Mouse (Mus musculus): Measurements from ENCODE around the gene Ift122.

DNA sequence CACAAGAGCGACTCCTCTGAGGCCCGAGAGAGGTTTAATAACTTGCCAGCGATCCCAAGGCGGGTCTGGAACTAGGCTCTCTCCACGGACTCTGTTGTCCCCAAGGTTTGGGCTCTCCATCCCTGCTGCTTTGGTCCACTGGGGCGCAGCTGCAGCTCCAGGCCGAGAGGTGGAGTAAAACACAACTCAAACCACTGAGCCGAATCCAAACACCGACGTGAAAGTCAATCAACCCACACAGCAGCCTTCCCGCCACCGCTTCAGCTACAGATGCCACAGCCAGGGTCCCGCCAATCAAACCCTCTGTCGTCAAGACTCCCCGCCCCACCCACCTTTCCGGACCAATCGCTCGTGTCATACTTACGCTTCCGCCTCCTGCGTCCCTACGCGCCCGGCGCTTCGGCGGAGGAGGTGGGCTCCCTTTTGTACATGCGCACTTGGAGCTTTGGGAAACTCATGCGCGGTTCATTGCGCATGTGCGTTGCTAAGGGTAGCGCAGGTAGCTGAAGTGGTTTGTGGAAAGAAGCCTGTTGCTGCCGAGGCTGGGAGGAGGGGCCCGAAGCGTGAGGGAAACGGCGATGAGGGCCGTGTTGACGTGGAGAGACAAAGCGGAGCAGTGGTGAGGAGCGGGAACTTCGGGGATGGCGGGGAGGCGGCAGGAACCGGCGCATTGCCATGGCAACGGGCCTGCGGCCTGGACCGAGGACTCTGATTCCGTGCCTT lies at the start of gene Ift122, which contains the start of gene Mbd4:
- TF ChIP-seq CTCF (IDR thresholded peaks at IDR 0.05; ENCODE audit: control insufficient read depth, insufficient read depth, low read length) (peak; percentile 23; the same call in 1 of the 2 replicates), POLR2A (IDR thresholded peaks at IDR 0.05; ENCODE audit: borderline replicate concordance, control insufficient read depth, low read depth, low read length) (peak; percentile 83)
